Mouse (Mus musculus) urinary bladder, postnatal 36 days (tissue): ENCODE results near the gene Fam171a2.

ENCODE experiments used
- DNase-seq, 2 experiments: peaks; one replicate each; pipeline ENCODE4 v3.0.0; 2022; ENCODE audit warnings: low spot score in 2 of 2, mixed read lengths in 1 of 2

The Fam171a2 gene

GRCm38 (mm10) chr11:102447497-102447896 is at the start of gene Fam171a2:
TSS of gene Fam171a2 (minus strand) at chr11:102447682.
- DNase-seq = peak in 1 of 2 experiments; percentile 66

GRCm38 (mm10) chr11:102496732-102497131 is 49.2 kb upstream of the Fam171a2 start:
- no peak for DNase-seq

- DNase-seq = no peak
These were observed 48.7 kb upstream of the Fam171a2 start for GRCm38 (mm10) chr11:102496206-102496605.

- DNase-seq = no peak
These were observed 48.3 kb upstream of the Fam171a2 start for GRCm38 (mm10) chr11:102495742-102496141.

GRCm38 (mm10) chr11:102495114-102495513 is 47.6 kb upstream of the Fam171a2 start:
- DNase-seq = no peak

GRCm38 (mm10) chr11:102494063-102494650 is 46.7 kb upstream of the Fam171a2 start:
- no peak for DNase-seq

GRCm38 (mm10) chr11:102493241-102493640 is 45.8 kb upstream of the Fam171a2 start:
- no peak for DNase-seq

- DNase-seq = no peak
These were observed 40.4 kb upstream of the Fam171a2 start for GRCm38 (mm10) chr11:102487901-102488300.

- DNase-seq = no peak
These were observed 39.4 kb upstream of the Fam171a2 start for GRCm38 (mm10) chr11:102486733-102487386.

GRCm38 (mm10) chr11:102481779-102482178 is 34.3 kb upstream of the Fam171a2 start:
- no peak for DNase-seq

GRCm38 (mm10) chr11:102480897-102481296 is 33.4 kb upstream of the Fam171a2 start:
- no peak for DNase-seq

GRCm38 (mm10) chr11:102480111-102480510 is 32.6 kb upstream of the Fam171a2 start:
- DNase-seq = no peak

GRCm38 (mm10) chr11:102479581-102479980 is 32.1 kb upstream of the Fam171a2 start:
- DNase-seq = no peak

- no peak for DNase-seq
These were observed 31.2 kb upstream of the Fam171a2 start for GRCm38 (mm10) chr11:102478671-102479070.

GRCm38 (mm10) chr11:102475027-102475426 is 27.5 kb upstream of the Fam171a2 start:
- DNase-seq = no peak

GRCm38 (mm10) chr11:102469648-102470357 is 22.3 kb upstream of the Fam171a2 start, which contains the start of gene Itga2b:
TSS of gene Itga2b (minus strand) at chr11:102470122.
- DNase-seq = no peak

GRCm38 (mm10) chr11:102467041-102467631 is 19.7 kb upstream of the Fam171a2 start:
- peak; percentile 97 to 98 for DNase-seq

GRCm38 (mm10) chr11:102465713-102466436 is 18.4 kb upstream of the Fam171a2 start:
- peak; percentile 54 to 71 for DNase-seq

- DNase-seq = no peak
These were observed 17.4 kb upstream of the Fam171a2 start for GRCm38 (mm10) chr11:102464901-102465300.

- no peak for DNase-seq
These were observed 14.3 kb upstream of the Fam171a2 start for GRCm38 (mm10) chr11:102461764-102462163.

GRCm38 (mm10) chr11:102460541-102460940 is 13.1 kb upstream of the Fam171a2 start:
- no peak for DNase-seq
